Mouse (Mus musculus) kidney, postnatal 0 days (tissue): ENCODE measurements around the gene Kat14. TPM values are rescaled to one million over a fixed set of nuclear protein-coding genes. Genes with fewer than 3 reads are reported as not detected.

Experiments
- ATAC-seq: fragments of 200-750 bp; cut with Nextera tagmentation; replicated peaks from 2 replicates; pipeline ENCODE4 v1.8.0; 2017; ENCODE audit warnings: low read depth, moderate number of reproducible peaks, moderate TSS enrichment, moderate library complexity; ENCODE audit not compliant: low FRiP score
- DNase-seq: peaks from one replicate; pipeline ENCODE4 v3.0.0-alpha.2; 2016; ENCODE audit warnings: low spot score
- H3K27ac ChIP-seq: fragments of 300-500 bp; sonication (generic); 2 replicates; pipeline ENCODE4 v1.5.1; 2014; ENCODE audit warnings: mild to moderate bottlenecking
- H3K27me3 ChIP-seq: fragments of 300-500 bp; sonication (generic); 2 replicates; pipeline ENCODE4 v1.6.1; 2014; ENCODE audit warnings: low read length, mixed read lengths; ENCODE audit not compliant: insufficient read depth
- H3K36me3 ChIP-seq: fragments of 300-500 bp; sonication (generic); 2 replicates; pipeline ENCODE4 v1.6.1; 2014; ENCODE audit warnings: low read length, mixed read lengths; ENCODE audit not compliant: insufficient read depth
- H3K4me1 ChIP-seq: fragments of 300-500 bp; sonication (generic); replicated peaks from 2 replicates; pipeline ENCODE4 v1.6.1; 2014; ENCODE audit warnings: antibody characterized with exemption, low read length, mixed read lengths; ENCODE audit not compliant: insufficient read depth
- H3K4me2 ChIP-seq: fragments of 300-500 bp; sonication (generic); 2 replicates; pipeline ENCODE4 v1.6.1; 2014; ENCODE audit warnings: mild to moderate bottlenecking, low read length, moderate library complexity, mixed read lengths
- H3K4me3 ChIP-seq: fragments of 300-500 bp; sonication (generic); replicated peaks from 2 replicates; pipeline ENCODE4 v1.5.1; 2014; ENCODE audit warnings: low read depth, low read length
- H3K9ac ChIP-seq: fragments of 300-500 bp; sonication (generic); 2 replicates; pipeline ENCODE4 v1.6.1; 2014; ENCODE audit warnings: low read depth, low read length
- H3K9me3 ChIP-seq: fragments of 300-500 bp; sonication (generic); replicated peaks from 2 replicates; pipeline ENCODE4 v1.6.1; 2016; ENCODE audit warnings: low read length, inconsistent platforms, mixed read lengths
- CTCF ChIP-seq: IDR thresholded peaks from 2 replicates; pipeline ENCODE4 v1.5.1; 2016; ENCODE audit warnings: antibody characterized with exemption, low read depth, mild to moderate bottlenecking, moderate library complexity
- WGBS: fragments of 180-500 bp; shearing (Covaris S2); extraction: QIAGEN DNeasy Blood & Tissue Kit; methylation state at CpG from one replicate; pipeline ENCODE4 v1.1.7; 2014; 5-methylcytosine and 5-hydroxymethylcytosine counted together
- polyA plus RNA-seq: library from polyadenylated mRNA; unstranded; fragments of >200 nt; fragmentation: Nextera tagmentation; extraction: Ambion mirVana; gene quantifications from 2 replicates; pipeline ENCODE4 v1.2.1, GENCODE M21; 2015

The Kat14 gene
- polyA plus RNA-seq, 1 experiment from 2014 or later = 37.5 TPM

DNA sequence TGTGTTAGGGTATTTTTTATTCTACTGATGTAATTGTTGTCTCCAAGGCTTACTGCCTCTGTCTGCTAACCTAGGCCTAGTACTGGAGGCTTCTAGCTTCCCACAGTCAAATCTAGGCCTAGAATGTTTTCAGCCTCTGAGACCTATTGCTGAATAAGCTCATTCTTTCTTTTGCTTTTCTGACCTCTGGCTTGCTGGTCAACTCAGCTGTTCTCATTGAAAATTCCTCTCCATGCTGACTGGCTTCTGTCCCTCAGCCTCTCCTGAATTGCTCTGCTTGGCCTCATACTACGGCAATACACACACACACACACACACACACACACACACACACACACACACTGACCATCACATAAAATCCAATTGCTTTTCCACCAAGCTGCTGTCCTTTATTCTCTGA lies 57.0 kb downstream of the Kat14 start:
- no peak overlapping the region for H3K4me2 ChIP-seq
- no peaks in the 10 kb centered on the region for H3K36me3 ChIP-seq
- DNase-seq (peak; percentile 7), ATAC-seq (no peak)
- H3K9ac ChIP-seq = no peak overlapping the region
- 25% methylated on average over 1 of the region's 1 CpGs for WGBS
- H3K4me3 ChIP-seq = no peak overlapping the region
- no peaks in the 10 kb centered on the region for H3K27me3 ChIP-seq
- no peak overlapping the region for H3K27ac ChIP-seq
- H3K9me3 ChIP-seq = no peaks in the 10 kb centered on the region
- no peaks in the 10 kb centered on the region for H3K4me1 ChIP-seq
- TF ChIP-seq CTCF = no peak

DNA sequence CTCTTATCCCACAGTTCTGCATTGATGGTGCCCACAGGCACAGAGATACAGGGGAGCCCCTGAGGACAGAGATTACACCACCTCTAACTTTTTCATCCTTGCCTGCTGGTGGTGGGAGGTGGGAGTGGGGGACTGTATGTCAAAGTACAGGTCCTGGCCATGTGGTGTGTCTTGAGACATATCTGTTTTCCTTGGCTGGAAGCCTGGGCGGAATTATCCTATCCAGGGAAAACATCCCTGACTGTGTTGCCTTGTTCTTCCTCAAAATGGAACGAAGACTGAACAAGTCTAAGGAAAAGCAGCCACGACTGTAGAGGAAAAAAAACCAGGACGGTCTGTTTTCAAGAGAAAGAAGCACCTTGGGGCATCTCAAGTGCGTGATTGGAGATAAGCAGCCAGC lies 59.1 kb downstream of the Kat14 start:
- Histone ChIP-seq H3K9ac (no peak overlapping the region), H3K4me1 (no peaks in the 10 kb centered on the region), H3K9me3 (no peaks in the 10 kb centered on the region), H3K27ac (no peak overlapping the region), H3K4me3 (no peak overlapping the region), H3K4me2 (no peak overlapping the region), H3K27me3 (no peaks in the 10 kb centered on the region), H3K36me3 (no peaks in the 10 kb centered on the region)
- WGBS = 59% methylated on average over 5 of the region's 5 CpGs
- no peak for TF ChIP-seq CTCF
- ATAC-seq (no peak), DNase-seq (no peak)

DNA sequence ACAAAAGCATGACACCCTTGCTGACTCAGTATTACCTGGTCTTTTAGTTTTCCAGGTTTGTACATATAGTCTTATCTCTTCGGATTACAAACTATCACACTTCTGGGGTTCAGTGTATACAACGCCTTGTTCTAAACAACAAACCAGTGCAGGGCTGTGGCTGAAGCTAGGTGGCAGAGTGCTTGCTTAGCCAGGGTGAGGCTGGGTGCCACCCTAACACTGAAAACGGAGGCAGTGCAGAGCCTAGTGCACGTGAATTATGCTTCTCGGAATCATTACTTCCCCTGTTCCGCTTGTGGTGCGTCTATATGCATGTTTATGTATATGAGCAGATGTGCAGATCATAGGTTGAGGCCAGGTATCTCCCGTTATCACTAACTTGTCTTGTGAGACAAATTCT lies 59.9 kb downstream of the Kat14 start:
- H3K36me3 ChIP-seq = no peaks in the 10 kb centered on the region
- no peaks in the 10 kb centered on the region for H3K27me3 ChIP-seq
- no peaks in the 10 kb centered on the region for H3K4me1 ChIP-seq
- no peaks in the 10 kb centered on the region for H3K9me3 ChIP-seq
- ATAC-seq (no peak), DNase-seq (no peak)
- H3K4me3 ChIP-seq = no peak overlapping the region
- no peak overlapping the region for H3K4me2 ChIP-seq
- 78% methylated on average over 8 of the region's 8 CpGs for WGBS
- H3K9ac ChIP-seq = no peak overlapping the region
- TF ChIP-seq CTCF = no peak
- H3K27ac ChIP-seq = no peak overlapping the region

DNA sequence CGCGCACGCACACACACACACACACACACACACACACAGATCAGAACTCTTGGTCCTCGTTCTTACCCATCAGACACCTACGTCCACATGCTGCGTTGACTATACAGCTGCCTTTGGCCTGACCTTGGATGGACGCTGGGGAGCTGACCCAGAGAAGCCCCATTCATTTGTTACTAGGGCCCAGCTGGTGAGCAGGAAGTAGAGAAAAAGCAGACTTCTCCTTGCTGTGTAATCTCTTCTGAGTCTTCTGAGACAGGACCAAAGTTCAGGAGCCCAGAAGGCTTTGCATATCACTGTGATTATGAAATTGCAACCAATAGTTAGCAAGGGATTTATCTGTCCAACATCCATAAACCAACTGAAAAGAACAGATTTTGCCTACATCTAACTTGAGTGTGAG lies 60.4 kb downstream of the Kat14 start:
- no peak for ATAC-seq
- TF ChIP-seq CTCF = no peak
- Histone ChIP-seq H3K4me3 (no peak overlapping the region), H3K27me3 (no peaks in the 10 kb centered on the region), H3K4me2 (no peak overlapping the region), H3K4me1 (no peaks in the 10 kb centered on the region), H3K9ac (no peak overlapping the region), H3K9me3 (no peaks in the 10 kb centered on the region), H3K27ac (no peak overlapping the region), H3K36me3 (no peaks in the 10 kb centered on the region)
- peak; percentile 44 for DNase-seq
- 62% methylated on average over 7 of the region's 7 CpGs for WGBS

DNA sequence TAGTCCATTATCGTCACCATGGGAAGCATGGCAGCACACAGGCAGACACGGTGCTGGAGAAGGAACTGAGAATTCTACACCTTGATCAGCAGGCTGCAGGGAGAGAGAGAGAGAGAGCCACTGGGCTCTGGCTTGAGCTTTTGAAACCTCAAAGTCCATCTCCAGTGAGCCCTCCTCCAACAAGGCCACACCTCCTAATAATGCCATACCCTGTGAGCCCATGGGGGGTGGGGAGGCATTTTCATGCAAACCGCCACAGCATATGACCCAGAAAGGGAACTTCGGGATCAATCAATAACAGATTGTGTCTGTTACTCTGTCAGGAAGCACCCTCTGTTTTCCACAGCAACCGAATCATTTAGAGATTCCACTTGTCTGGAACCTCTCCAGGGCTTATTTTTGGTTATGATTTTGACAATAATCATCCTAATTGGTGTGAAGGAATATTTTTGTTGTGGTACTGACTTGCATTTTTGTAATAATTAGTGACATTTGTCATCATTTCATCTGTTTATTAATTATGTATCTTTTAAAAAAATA lies 62.6 kb downstream of the Kat14 start:
- Histone ChIP-seq H3K9ac (no peak overlapping the region), H3K27me3 (no peaks in the 10 kb centered on the region), H3K9me3 (no peaks in the 10 kb centered on the region), H3K4me1 (no peaks in the 10 kb centered on the region), H3K4me3 (no peak overlapping the region), H3K27ac (no peak overlapping the region), H3K4me2 (no peak overlapping the region), H3K36me3 (no peaks in the 10 kb centered on the region)
- no peak for DNase-seq
- no peak for TF ChIP-seq CTCF
- ATAC-seq = no peak
- 74% methylated on average over 5 of the region's 5 CpGs for WGBS

DNA sequence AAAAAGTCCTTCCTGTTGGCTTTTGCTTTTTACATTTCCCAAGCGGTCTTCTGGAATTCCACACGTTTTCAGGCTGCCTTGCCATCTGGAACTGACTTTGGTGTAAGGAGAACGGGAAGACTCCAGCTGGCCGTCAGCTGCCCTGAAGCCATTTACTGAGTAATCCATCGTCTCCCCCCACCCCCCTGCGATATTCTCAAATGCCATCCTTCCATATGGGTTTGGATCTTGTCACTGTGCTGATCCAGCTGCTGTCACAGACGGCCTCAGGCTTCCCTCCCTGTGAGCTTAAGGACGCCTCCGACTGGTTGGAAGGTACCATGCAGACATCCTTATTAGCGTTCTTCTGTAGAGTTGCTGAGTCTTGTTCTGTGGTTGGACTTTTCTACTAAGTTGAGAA lies 66.9 kb downstream of the Kat14 start:
- H3K27me3 ChIP-seq = no peaks in the 10 kb centered on the region
- H3K9ac ChIP-seq = no peak overlapping the region
- ATAC-seq = no peak
- H3K36me3 ChIP-seq = no peaks in the 10 kb centered on the region
- no peaks in the 10 kb centered on the region for H3K4me1 ChIP-seq
- H3K9me3 ChIP-seq = no peaks in the 10 kb centered on the region
- H3K4me2 ChIP-seq = no peak overlapping the region
- TF ChIP-seq CTCF = no peak
- DNase-seq = no peak
- H3K27ac ChIP-seq = no peak overlapping the region
- no peak overlapping the region for H3K4me3 ChIP-seq
- WGBS = 84% methylated on average over 10 of the region's 10 CpGs

DNA sequence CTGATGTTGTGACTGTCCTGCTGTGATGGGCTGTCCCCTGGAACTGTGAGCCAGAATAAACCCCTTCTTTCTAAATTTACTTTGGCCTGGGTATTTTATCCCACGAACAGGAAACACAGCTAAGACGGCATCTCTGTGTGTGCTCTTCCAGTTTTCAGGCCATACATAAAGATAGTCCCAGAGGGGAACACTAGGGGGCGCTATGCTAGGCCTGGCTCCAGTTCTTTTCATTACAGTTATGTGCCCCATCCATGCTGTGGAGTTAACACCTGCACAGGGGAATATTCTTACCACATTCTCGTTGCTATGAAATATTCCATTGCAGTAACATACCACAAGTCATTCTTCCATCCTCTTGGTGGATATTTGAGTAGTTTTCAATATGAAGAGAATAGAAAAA lies 69.6 kb downstream of the Kat14 start:
- 62% methylated on average over 4 of the region's 4 CpGs for WGBS
- H3K4me3 ChIP-seq = no peak overlapping the region
- H3K36me3 ChIP-seq = no peaks in the 10 kb centered on the region
- no peak overlapping the region for H3K27ac ChIP-seq
- peak; percentile 38 for TF ChIP-seq CTCF
- H3K4me2 ChIP-seq = no peak overlapping the region
- no peaks in the 10 kb centered on the region for H3K4me1 ChIP-seq
- DNase-seq (no peak), ATAC-seq (no peak)
- no peaks in the 10 kb centered on the region for H3K27me3 ChIP-seq
- H3K9me3 ChIP-seq = no peaks in the 10 kb centered on the region
- no peak overlapping the region for H3K9ac ChIP-seq
